Mouse (Mus musculus) layer of hippocampus, adult 18-20 months (tissue): ENCODE data around the gene Gm11115. TPM values are rescaled to one million over a fixed set of nuclear protein-coding genes. Genes with fewer than 3 reads are reported as not detected.

Experiments used
- DNase-seq, 2 experiments: peaks; one replicate each; pipeline ENCODE4 v3.0.0; 2022; ENCODE audit warnings: low spot score in 2 of 2
- long read RNA-seq: library from polyadenylated mRNA; stranded (forward); transcript quantifications from one replicate; pipeline ENCODE4 v2.0.0, GENCODE M21; 2021
- total RNA-seq, 2 experiments: library from RNA; stranded (reverse); gene quantifications; 2 replicates each; pipeline ENCODE4 v1.2.3; 2021

Gm11115 gene
- total RNA-seq = not detected
- long read RNA-seq = 0 reads

DNA sequence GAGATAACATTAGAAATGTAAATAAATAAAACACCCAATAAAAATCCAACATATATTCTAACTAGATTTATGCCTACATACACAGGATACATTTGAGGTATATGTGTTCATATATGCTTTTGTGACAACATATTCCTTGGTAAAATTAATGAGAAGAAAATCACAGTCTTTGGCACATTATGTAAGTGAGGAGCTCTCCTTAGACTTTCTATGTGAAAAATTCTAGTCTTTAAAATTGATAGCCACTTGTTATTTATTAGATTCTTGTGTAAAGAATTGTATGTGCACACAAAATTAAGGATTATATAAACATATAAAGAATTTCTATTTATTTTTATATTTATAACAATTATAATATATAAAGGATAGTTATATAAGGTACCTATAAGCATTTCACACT is at the start of gene Gm11115:
TSS of gene Gm11115 (minus strand) at position 101 of the 400 bp plus-strand sequence.
- no peak for DNase-seq

DNA sequence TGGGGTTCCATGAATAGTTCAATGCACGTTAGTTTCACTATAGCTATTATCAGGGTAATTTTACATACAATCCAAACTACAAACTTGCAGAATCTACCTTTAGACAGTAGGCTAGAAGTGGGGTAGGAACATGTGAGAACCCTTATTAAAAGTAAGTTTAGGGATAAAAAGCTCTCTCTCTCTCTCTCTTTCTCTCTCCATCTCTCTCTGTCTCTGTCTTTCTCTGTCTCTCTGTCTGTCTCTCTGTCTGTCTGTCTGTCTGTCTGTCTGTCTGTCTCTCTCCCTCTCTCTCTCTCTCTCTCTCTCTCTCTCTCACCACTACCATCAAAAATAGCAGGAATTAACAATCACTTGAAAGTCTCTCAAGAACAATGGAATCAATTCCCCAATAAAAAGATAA is 42.5 kb downstream of the Gm11115 start, which contains the start of gene Gm11116:
TSS of gene Gm11116 (minus strand) at position 101 of the 400 bp plus-strand sequence.
- DNase-seq = no peak

Other genes starting within 250 kb of the Gm11115 start
- gene Csn3, start 228.5 kb downstream of the Gm11115 start, total RNA-seq = not detected
- not detected for gene 2310003L06Rik, start 184.6 kb downstream of the Gm11115 start, total RNA-seq
- gene Gm28434, start 184.6 kb downstream of the Gm11115 start, total RNA-seq = not detected
- not detected for gene Cabs1, start 174.7 kb downstream of the Gm11115 start, total RNA-seq
- gene Smr3a, start 151.6 kb downstream of the Gm11115 start, total RNA-seq = not detected
- gene Smr2, start 67.5 kb downstream of the Gm11115 start, total RNA-seq = not detected
- not detected for gene Gm11116, start 42.6 kb downstream of the Gm11115 start, total RNA-seq
- not detected for gene Gm7714, start 114.8 kb upstream of the Gm11115 start, total RNA-seq
- gene Prol1, start 163.2 kb upstream of the Gm11115 start, total RNA-seq = not detected
- not detected for gene Amtn, start 222.0 kb upstream of the Gm11115 start, total RNA-seq